Mouse (Mus musculus): ENCODE data around the gene Plau.

Plau gene

DNA sequence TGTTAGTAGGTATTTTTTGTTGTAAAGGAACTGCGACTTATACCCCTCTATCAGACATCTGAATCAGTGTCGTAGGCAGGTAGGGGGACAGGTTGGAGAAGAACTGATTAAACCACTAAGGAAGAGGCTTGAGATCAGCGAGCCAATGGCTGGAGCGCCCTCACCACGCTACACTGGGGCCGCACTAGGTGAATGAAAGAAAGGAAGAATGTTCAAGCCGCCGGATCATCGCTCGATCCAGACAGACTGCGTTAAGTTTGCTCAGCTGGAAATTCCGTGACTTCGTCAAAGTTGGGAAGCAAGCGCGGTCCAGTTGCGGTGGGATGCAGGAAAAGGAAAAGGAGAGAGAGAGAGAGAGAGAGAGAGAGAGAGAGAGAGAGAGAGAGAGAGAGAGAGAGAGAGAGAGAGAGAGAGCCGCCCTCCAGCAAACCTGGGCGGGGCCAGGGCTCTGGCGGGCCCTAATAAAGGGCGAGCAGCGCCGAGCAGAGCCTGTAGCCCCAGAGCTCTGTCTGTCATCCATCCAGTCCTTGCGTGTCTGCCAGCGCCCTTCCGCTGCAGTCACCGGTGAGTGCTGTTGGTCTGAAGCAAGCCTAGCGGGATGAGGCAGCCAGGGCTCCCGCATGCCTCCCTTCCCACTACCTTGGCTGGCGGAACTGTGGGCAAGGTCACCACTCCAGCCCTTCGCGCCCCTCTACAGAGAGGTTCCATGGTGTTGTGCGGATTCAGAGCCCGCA lies at the start of gene Plau:
Plau (plus strand) TSS at position 490 of the 734 bp plus-strand sequence.
- peak; percentile 50 for DNase-seq

DNA sequence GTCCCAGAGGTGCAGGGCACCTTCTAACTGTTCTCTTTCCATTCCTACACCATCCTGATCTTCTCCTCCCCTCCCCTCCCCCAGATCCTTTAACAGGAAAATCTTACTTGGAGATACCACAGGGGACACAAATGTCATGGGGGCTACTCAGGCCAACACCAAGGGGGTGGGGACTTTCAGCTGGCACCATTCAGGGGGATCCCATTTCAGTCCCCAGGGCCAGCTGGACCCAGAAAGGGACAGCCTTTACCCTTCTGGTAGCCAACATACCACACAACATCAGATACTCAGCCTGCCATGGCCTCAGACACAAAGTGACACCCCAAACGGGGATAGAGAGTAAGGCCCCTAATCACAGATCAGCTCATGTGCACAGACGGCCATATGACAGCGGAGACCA lies 48.3 kb upstream of the Plau start:
- DNase-seq = no peak

DNA sequence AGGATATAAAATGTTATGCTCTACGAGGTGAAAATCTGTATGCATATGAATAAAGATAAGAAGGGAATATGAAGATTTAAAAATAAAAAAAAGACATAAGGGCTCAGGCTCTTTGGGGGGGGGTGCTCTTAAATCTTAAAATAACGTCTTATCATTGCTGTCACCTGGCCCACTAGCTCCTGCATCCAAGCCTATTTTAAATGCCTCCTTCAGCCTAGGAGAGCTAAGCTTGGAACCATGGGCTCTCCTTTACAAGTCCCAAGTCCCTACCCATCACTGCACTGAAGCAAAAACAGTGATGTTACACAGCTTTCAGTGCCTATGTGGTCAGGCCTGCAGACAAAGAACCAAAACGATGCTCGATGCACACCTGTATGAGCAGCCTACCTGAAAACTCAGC lies 46.9 kb upstream of the Plau start:
- DNase-seq = no peak

GRCm38 (mm10) chr14:20790445-20790844 lies 46.0 kb upstream of the Plau start:
- no peak for DNase-seq

DNA sequence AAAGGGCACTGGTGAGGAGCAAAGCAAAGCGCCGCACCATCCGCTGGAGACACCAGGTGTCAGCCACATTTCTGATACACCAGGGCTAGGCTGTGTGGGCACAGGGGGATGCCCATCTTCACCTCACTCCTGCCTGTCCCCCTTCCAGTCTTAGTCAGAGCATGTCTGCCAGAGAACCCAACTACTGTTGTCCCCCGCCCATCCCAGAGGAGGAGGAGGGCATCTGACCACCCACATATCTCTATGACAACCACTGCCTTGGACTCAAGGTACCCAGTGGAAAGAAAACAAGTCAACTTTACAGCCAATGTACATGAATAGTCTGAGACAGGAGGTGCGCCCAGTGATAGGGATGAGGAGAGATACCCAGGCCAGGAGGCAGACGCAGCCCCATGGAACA lies 45.5 kb upstream of the Plau start:
- DNase-seq = no peak

DNA sequence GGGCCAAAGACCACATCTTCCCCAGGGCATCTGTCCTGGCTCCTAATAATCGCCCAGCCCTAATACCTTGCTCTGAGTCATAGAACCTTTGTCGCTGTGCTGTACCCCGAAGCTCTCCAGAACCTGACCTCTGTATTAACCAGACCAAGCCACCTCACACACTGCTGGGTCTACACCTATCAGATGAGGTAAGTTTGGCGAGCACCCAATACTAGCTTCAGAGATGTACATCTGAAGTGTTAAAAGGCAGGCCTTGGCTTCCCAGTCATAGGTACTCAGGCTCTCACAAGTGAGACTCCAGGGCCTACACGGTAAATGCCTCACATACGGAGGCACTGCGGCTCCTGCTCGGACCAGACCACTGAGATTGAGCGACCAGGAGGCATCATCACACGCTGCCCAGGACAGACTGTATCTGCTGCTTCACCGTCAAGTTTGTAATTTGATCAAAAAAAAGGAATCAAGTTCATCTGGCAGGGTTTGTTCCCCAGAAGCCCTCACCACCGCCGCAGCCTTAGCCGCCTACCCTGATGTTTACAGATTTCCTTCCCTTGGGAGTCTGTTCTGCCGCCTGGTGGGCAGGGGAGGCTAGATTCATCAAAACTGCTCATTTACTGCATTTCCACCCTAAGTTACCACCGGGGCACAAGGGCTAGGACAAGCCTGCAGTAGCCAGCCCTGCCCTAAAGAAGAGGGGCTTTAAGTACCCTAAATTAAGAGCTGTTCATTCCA lies 44.8 kb upstream of the Plau start:
- no peak for DNase-seq

DNA sequence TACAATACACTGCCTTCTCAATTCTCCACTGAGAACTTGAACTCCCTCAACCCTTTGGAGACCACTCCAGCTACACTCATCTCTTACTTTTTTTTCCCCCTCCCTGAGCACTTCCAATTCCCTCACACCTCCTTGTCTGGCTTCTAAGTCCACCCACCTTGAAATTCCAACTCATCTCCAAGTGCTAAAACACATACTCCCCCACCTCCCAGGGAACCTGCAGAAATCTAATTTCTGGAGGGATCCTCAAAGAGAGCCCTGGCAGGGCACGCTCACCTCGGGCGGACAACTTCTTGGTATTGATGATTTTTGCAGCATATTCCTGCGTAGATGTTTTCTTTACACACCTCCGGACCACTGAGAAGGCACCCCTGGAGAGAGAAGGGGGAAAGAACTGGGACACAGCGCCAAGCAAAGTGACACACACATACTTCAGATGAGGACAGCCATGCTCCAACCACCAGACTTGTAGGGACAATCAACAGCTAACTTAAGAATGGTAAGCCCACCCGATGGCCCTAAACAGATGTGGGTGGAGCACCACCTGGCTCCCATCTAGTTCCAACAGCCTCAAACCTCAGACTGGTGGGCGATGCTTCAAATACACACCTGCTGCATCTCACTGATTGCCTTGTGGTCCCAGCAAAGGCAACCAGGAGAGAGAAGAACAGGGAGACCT lies 44.1 kb upstream of the Plau start:
- no peak for DNase-seq

DNA sequence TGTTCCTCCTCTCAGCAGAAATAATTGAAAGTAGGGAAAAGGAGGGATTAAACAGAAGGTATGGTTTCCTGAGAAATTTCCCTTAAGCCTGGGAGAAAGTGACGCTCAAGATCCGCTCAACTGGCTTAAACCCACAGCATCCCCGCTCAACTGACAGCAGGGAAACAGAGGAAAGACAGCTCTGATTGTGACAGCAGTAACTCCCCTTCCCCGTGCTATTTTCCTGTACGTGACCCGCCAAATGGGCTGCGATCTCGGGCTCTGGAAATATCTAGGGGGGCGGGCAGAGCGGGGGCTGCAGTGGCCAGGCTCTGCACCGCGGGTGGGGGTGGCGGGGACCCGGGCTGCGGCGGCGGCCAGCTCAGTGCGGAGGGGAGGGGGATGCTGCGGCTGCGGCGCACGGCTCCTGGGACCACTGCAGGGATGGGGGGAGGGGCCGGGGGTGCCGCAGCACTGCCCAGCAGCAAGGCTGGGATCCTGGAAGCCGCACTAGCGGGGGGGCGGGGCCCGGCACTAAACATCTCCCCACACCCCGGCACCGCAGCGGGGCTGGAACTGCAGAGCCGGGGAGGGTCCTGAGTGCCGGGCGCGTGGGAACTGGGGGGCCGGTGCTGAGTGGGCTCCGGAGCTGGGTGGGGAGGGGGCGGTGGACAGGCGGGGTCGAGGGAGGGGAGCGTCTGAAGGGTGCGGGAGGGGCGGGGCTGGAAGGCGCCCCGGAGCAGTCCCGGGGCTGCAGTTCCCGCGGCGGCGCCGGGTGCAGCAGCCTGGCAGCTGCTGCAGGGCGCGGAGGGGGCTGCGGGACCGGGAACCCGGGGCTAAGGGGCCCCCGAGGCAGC lies 43.3 kb upstream of the Plau start:
- DNase-seq = peak in 1 of 2 experiments; percentile 44

DNA sequence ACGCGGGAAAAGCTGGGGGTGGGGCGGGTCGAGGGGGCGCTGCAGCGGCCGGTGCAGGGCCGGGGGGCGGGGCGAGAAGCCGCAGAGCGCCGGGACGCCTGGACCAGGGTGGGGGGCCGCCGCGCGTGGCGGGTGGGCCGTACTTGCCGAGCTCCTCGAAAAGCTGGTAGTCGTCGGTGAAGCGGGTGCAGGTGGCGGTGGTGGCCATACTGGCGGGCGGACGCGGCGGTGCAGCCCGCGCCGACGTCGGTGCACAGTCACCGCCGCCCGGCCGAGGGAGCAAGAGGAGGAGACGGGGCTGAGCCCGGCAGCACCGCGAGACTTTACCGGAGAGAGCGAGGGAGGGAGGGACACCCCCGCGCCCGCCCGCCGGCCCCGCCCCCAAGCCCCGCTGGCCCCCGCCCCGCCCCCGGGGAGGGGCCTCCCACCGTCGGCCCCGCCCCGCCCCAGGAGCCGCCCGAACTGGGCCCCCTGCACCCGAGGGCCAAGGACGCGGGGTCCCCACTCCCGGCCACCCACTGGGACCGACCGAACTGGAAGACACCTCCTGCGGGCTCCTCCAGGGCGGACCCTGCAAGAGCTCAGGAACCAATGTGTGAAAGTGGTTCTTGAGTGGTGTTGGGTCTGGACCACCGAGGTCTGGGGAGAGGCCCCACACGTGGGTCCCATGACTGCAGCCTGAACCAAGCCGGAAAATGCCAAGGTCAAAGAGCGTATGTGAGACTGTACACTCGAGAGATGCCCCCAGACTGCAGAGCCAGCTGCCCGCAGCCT lies 42.5 kb upstream of the Plau start, which contains the start of gene Camk2g:
Camk2g (minus strand) TSS at position 331 of the 774 bp plus-strand sequence.
- DNase-seq = peak; percentile 70 to 82

GRCm38 (mm10) chr14:20794589-20794988 lies 41.9 kb upstream of the Plau start:
- DNase-seq = no peak

- DNase-seq = no peak
Measured at GRCm38 (mm10) chr14:20795423-20796152, 40.9 kb upstream of the Plau start.

GRCm38 (mm10) chr14:20796170-20796569 lies 40.3 kb upstream of the Plau start:
- no peak for DNase-seq

- no peak for DNase-seq
Measured at GRCm38 (mm10) chr14:20796643-20797042, 39.8 kb upstream of the Plau start.

- no peak for DNase-seq
Measured at GRCm38 (mm10) chr14:20798300-20798699, 38.2 kb upstream of the Plau start.

DNA sequence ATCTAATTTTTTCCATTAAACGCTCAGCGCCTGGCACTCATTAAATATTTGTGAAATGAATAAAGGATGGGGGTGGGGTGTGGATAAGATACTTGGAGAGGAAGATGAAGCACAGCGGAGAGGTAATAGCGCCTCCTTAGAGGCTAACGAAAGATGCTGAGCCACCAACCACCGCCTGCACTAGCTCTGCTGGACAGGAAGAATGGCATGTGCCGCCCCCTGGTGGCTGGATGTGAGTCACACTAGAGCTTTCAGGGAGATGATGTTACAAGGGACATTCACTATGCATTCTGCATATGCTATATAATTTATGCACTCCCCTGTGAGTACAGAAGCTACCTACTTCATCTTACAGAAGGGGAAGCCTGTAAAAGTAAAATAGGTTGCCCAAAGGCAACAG lies 37.7 kb upstream of the Plau start:
- peak; percentile 96 to 97 for DNase-seq

- no peak for DNase-seq
Measured at GRCm38 (mm10) chr14:20802926-20803605, 33.4 kb upstream of the Plau start.

- DNase-seq = peak; percentile 65 to 78
Measured at GRCm38 (mm10) chr14:20803606-20803938, 32.9 kb upstream of the Plau start.

- no peak for DNase-seq
Measured at GRCm38 (mm10) chr14:20804481-20804880, 32.0 kb upstream of the Plau start.

GRCm38 (mm10) chr14:20804964-20805672 lies 31.3 kb upstream of the Plau start:
- peak; percentile 38 to 45 for DNase-seq
